Mouse (Mus musculus) forebrain, embryonic 12.5 days (tissue): ENCODE data around the gene Tagln2. TPM values are rescaled to one million over a fixed set of nuclear protein-coding genes. Genes with fewer than 3 reads are reported as not detected.

Experiments used
- ATAC-seq: fragments of 200-750 bp; cut with Nextera tagmentation; 2 replicates; pipeline ENCODE4 v1.8.0; 2017; ENCODE audit warnings: moderate TSS enrichment; ENCODE audit not compliant: low FRiP score
- H3K27ac ChIP-seq: fragments of 300-500 bp; sonication (generic); 2 replicates; pipeline ENCODE4 v1.5.1; 2016; ENCODE audit warnings: mild to moderate bottlenecking
- H3K27me3 ChIP-seq: fragments of 300-500 bp; sonication (generic); 2 replicates; pipeline ENCODE4 v1.6.1; 2016; ENCODE audit warnings: mild to moderate bottlenecking
- H3K36me3 ChIP-seq: fragments of 300-500 bp; sonication (generic); replicated peaks from 2 replicates; pipeline ENCODE4 v1.6.1; 2016; ENCODE audit warnings: mild to moderate bottlenecking
- H3K4me1 ChIP-seq: fragments of 300-500 bp; sonication (generic); 2 replicates; pipeline ENCODE4 v1.6.1; 2016
- H3K4me2 ChIP-seq: fragments of 300-500 bp; sonication (generic); 2 replicates; pipeline ENCODE4 v1.6.1; 2016; ENCODE audit warnings: mild to moderate bottlenecking, moderate library complexity
- H3K4me3 ChIP-seq: fragments of 300-500 bp; sonication (generic); replicated peaks from 2 replicates; pipeline ENCODE4 v1.5.1; 2016; ENCODE audit warnings: mild to moderate bottlenecking
- H3K9ac ChIP-seq: fragments of 300-500 bp; sonication (generic); 2 replicates; pipeline ENCODE4 v1.6.1; 2016; ENCODE audit warnings: mild to moderate bottlenecking
- H3K9me3 ChIP-seq: fragments of 300-500 bp; sonication (generic); 2 replicates; pipeline ENCODE4 v1.6.1; 2016
- WGBS: fragments of 180-500 bp; shearing (Covaris S2); methylation state at CpG from one replicate; pipeline ENCODE4 v1.1.7; 2016; 5-methylcytosine and 5-hydroxymethylcytosine counted together
- polyA plus RNA-seq: library from polyadenylated mRNA; unstranded; fragments of >200 nt; fragmentation: Nextera tagmentation; extraction: Ambion mirVana; gene quantifications from 2 replicates; pipeline ENCODE4 v1.2.1, GENCODE M21; 2016

The Tagln2 gene
- polyA plus RNA-seq, 1 experiment from 2014 or later, result 40.0 TPM

DNA sequence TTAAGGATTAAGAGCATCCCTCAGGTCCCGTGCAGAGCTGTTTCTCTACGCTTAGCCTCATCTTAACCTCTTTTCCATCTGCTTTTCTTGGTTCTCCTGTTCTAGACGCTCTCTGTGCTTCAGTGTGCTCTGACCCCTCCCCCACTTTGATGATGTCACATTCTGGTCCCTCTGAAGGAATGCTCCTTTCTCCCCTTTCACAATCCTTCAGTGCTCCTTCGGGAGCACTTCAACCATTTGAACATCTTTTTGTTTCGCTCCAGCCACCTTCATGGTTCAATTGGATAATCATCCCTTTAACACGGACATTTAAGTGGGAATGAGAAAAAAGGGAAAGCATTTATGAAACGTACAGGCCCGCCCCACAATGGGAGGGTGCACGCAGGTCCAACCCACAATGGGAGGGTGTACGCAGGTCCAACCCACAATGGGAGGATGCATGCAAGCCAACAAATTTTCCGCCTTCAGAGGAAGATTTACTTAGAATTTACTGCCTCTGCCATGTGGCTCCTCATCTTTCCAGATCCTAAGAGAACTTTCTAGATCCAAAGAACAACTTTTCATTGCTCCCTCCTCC is 31.5 kb upstream of the Tagln2 start:
- no peak overlapping the region for H3K4me2 ChIP-seq
- no peak overlapping the region for H3K27ac ChIP-seq
- H3K4me3 ChIP-seq, result no peak overlapping the region
- ATAC-seq, result no peak
- H3K4me1 ChIP-seq, result no peaks in the 10 kb centered on the region
- H3K27me3 ChIP-seq, result no peaks in the 10 kb centered on the region
- no peaks in the 10 kb centered on the region for H3K9me3 ChIP-seq
- H3K36me3 ChIP-seq, result no peaks in the 10 kb centered on the region
- WGBS, result 73% methylated on average over 11 of the region's 11 CpGs
- no peak overlapping the region for H3K9ac ChIP-seq

DNA sequence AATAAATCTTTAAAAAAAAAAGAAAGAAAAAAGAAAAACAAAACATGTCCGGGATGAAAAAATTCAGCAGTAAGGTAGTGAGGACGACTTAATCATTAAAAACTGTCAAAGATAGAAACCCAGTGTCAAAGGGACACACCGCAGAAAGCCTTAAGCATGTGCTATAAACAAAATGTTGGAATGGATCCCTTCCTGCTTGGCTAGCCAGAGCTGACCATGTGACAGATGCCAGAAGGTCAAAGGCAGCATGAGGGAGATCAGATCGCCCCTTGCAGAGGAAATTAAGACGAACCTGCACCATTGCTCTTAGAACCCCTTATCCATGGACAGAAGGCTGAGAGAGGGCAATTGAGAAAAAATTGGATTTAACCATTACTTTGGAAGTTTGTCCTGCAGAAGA is 30.5 kb upstream of the Tagln2 start:
- no peak overlapping the region for H3K9ac ChIP-seq
- ATAC-seq, result no peak
- no peak overlapping the region for H3K4me3 ChIP-seq
- H3K27me3 ChIP-seq, result no peaks in the 10 kb centered on the region
- H3K36me3 ChIP-seq, result no peaks in the 10 kb centered on the region
- H3K27ac ChIP-seq, result no peak overlapping the region
- H3K4me1 ChIP-seq, result no peaks in the 10 kb centered on the region
- no peak overlapping the region for H3K4me2 ChIP-seq
- H3K9me3 ChIP-seq, result no peaks in the 10 kb centered on the region
- WGBS, result 88% methylated on average over 5 of the region's 5 CpGs

DNA sequence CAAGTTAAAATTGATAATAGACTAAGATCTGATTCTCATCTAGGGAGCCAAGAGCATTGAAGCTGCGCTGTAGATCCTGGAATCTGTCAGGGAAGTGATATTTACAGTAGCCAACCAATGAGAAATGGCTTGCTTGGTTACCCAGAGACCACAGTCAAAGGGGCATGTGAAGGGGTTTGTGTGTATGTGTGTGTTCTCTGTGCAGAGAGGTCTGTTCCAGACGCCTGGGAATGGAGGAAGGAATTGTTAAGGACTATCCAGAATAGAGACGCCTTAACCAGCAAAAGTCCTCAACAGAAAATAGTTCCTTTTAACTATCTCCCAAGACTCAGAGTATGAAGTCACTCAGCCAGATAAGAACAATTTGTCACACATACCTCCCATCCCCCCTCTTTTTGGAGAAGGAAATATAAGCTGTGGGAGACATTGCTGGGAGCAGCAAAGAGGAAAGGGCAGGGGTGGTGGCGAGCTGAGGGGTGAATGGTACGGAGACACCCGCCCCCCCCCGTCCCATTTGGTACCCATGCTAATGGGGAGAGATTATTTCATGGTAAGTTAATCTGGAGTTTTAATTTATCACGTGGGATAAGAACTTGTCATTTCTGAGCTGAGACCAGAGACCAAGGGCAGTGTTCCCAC is 29.9 kb upstream of the Tagln2 start:
- Histone ChIP-seq H3K27ac (no peak overlapping the region), H3K9me3 (no peaks in the 10 kb centered on the region), H3K36me3 (no peaks in the 10 kb centered on the region), H3K4me3 (no peak overlapping the region), H3K4me1 (no peaks in the 10 kb centered on the region), H3K27me3 (no peaks in the 10 kb centered on the region), H3K9ac (no peak overlapping the region), H3K4me2 (no peak overlapping the region)
- WGBS, result 82% methylated on average over 8 of the region's 8 CpGs
- ATAC-seq, result no peak

DNA sequence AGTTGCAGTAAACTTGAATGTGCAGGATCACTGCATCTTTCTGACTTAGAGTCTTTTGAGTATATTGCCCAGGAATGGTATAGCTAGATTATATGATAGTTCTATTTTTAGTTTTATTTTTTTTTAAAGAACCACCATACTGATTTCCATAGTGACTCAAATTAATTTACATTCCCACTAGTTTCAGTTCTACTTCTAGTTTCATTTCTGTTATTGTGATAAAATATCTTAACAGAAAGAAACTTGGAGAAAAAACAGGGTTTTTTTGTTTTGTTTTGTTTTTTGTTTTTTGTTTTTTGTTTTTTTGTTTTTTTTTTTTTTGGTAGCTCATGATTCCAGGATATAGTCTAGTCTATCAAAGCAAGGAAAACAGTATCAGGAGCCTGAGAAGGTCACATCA is 26.9 kb upstream of the Tagln2 start:
- Histone ChIP-seq H3K36me3 (no peaks in the 10 kb centered on the region), H3K4me2 (no peak overlapping the region), H3K27me3 (no peaks in the 10 kb centered on the region), H3K4me3 (no peak overlapping the region), H3K27ac (no peak overlapping the region), H3K9me3 (no peaks in the 10 kb centered on the region), H3K9ac (no peak overlapping the region), H3K4me1 (no peaks in the 10 kb centered on the region)
- ATAC-seq, result no peak

DNA sequence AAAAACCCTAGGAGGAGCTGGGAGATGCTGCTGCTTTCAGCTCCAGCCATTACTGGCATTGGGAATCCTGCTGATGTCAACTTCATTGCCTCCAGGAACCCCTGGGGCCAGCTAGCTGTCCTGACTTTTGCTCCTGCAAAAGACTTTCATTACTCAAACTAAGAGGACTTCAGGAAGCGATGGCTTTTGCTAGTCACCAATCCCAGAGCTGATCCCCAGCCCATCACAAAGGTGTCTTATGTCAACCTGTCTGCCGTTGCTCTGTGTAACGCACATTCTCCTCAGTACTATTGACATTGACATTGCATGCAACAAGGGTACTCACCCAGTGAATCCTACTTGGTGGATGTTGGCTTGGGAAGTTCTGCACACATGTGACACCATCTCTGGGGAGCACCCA is 25.7 kb upstream of the Tagln2 start:
- no peak overlapping the region for H3K27ac ChIP-seq
- H3K4me3 ChIP-seq, result no peak overlapping the region
- no peaks in the 10 kb centered on the region; the same call in 1 of the 2 replicates for H3K27me3 ChIP-seq
- ATAC-seq, result no peak
- H3K9ac ChIP-seq, result no peak overlapping the region
- WGBS, result 90% methylated on average over 3 of the region's 3 CpGs
- H3K36me3 ChIP-seq, result no peaks in the 10 kb centered on the region
- no peak overlapping the region for H3K4me2 ChIP-seq
- no peaks in the 10 kb centered on the region for H3K4me1 ChIP-seq
- H3K9me3 ChIP-seq, result no peaks in the 10 kb centered on the region

DNA sequence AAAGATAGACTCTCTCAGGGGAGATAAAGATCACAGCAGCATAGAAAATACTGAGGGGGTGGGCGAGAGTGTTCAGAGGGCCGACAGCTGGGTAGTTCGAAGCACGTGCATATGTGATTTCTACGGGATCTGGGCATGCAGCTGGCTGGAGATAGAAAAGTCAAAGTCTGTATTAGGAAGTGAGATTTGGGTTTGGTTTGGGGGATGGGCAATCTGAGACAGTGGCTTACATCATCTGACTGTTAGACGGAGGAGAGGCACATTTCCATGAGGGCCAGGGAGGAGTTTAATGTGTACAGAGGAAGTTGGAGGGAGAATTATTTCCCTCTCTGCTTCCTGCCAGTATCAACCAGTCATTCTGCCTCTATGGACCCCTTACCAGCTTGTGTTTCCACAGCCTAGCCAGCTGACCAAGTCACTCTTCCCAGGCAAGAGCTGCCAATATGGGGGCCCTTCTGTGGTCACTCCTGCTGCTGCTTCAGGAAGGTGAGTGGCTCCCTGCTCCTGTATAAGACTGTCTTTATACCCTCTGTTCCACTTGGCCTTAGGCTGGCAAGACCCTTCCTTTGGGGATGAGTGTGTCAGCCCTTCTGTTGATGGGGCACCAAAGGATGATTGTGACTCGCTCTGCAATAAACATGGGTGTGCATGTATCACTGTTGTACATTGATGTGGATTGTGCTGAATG is 24.6 kb upstream of the Tagln2 start, which contains the start of gene Slamf9:
TSS of gene Slamf9 (plus strand) at position 305 of the 688 bp plus-strand sequence.
- Histone ChIP-seq H3K4me3 (no peak within 1 kb of the TSS), H3K4me2 (no peak within 1 kb of the TSS), H3K27me3 (peaks cover 4% of the 10 kb centered on the region; the same call in 1 of the 2 replicates), H3K27ac (no peak within 1 kb of the TSS), H3K4me1 (no peaks in the 10 kb centered on the region), H3K9ac (no peak within 1 kb of the TSS), H3K9me3 (no peaks in the 10 kb centered on the region), H3K36me3 (no peaks in the 10 kb centered on the region)
- ATAC-seq, result no peak
- WGBS, result 82% methylated on average over 7 of the region's 7 CpGs

DNA sequence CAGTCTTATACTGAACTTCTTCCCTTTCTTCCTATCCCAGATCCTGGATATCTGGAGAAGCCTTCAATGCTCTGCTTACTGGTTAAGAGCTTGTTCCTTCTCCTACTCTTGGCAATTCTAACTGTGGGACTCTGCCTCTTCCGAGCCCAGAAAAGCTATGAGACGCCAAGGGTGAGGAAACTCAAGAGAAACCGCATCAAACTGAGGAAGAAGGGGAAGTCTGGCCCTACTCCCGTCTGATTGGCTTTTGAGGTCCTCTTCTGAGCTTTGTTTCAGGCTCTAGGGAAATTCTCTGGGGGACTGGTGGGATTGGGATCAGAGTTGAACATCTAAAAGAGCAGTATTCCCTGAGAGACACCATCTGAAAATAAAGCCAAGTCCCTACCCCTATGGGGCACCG is 21.8 kb upstream of the Tagln2 start:
- no peak overlapping the region for H3K4me2 ChIP-seq
- no peak for ATAC-seq
- H3K27me3 ChIP-seq, result peaks cover 13% of the 10 kb centered on the region; the same call in 1 of the 2 replicates
- peaks cover 9% of the 10 kb centered on the region for H3K4me1 ChIP-seq
- no peak overlapping the region for H3K9ac ChIP-seq
- no peaks in the 10 kb centered on the region for H3K36me3 ChIP-seq
- WGBS, result 80% methylated on average over 5 of the region's 5 CpGs
- H3K9me3 ChIP-seq, result no peaks in the 10 kb centered on the region
- no peak overlapping the region for H3K27ac ChIP-seq
- no peak overlapping the region for H3K4me3 ChIP-seq

DNA sequence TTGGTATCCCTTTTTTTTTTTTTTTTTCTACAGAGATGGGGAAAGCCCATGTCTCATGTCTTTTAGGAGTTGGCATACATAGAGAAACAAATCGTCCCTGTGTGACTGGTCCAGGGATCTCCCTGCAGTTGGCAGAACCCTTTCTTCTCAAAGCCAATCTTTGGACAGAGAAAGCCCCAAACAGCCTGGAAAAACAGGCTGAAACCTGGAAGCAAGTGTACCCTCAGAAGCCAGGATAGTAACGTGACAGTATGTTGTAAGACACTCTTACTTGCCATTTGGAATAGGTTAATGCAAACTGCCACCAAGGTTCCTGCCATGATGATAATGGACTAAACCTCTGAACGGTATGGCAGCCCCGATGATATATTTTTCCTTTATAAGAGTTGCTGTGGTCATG is 19.5 kb upstream of the Tagln2 start:
- H3K27ac ChIP-seq, result no peak overlapping the region
- no peak overlapping the region for H3K4me3 ChIP-seq
- no peak overlapping the region for H3K9ac ChIP-seq
- H3K9me3 ChIP-seq, result no peaks in the 10 kb centered on the region
- H3K36me3 ChIP-seq, result no peaks in the 10 kb centered on the region
- no peak overlapping the region for H3K4me2 ChIP-seq
- WGBS, result 90% methylated on average over 4 of the region's 4 CpGs
- peaks cover 33% of the 10 kb centered on the region for H3K4me1 ChIP-seq
- no peak for ATAC-seq
- peaks cover 13% of the 10 kb centered on the region; the same call in 1 of the 2 replicates for H3K27me3 ChIP-seq

DNA sequence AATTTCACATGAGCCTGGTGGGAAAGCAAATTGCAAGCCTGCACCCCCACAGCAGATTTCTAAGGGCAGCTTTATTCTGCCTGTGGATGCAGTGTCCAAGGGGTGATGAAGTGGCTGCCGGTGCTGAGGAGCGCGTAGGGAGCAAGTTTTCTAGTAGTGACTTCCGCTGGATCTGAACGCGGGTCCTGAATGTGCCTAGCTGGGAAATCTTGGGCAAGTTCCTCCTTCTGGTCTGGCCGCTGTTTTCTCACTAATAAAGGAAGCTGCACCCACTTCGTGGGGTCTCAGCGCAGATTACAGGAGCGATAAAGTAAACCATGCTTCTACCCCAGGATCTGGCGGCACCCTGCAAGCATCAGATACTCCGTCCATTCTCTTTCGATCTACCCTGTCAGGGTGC is 18.7 kb upstream of the Tagln2 start:
- Histone ChIP-seq H3K9me3 (no peaks in the 10 kb centered on the region), H3K36me3 (no peaks in the 10 kb centered on the region), H3K27me3 (peaks cover 13% of the 10 kb centered on the region; the same call in 1 of the 2 replicates), H3K4me1 (peaks cover 40% of the 10 kb centered on the region), H3K4me3 (peak overlapping the region; percentile 61), H3K9ac (peak overlapping the region; percentile 54), H3K4me2 (peak overlapping the region; percentile 91), H3K27ac (no peak overlapping the region)
- ATAC-seq, result no peak
- 17% methylated on average over 13 of the region's 13 CpGs for WGBS

DNA sequence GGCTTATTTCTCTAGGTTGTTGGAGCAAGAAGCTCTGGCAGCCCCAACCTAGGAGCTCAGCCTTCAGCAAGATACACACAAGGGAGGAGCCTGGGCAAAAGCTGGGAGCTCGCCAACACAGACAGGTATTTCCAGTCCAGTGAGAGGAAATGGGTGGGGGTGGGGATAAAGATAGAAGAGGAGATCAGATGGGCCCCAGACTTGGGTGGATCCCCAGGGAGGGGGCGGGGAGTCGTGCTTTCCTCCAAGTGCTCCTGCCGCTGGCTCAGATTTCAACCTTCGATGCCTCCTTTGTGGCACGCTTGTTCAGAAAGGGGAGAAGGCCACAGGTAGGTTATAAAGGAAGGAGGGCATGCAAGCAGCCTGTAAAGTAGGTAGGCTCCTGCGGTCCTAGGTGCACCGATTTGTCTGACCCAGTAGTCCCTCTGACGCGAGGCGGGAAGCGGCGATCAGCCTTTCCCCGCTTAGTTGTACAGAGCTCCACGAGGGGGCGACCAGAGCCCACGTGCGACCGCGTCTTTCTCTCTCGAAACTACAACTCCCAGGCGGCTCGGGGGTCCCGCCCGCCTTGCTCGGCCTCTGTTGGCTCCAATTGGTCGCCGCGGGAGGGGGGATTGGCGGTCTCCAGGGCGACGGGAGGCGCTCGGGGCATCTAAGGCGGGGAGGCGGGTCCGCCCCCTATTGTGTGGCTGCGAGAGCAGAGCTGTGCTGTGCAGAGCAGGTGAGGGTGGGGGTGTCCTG is 18.1 kb upstream of the Tagln2 start, which contains the start of gene Igsf9:
TSS of gene Igsf9 (plus strand) at position 249 of the 741 bp plus-strand sequence.
- H3K4me1 ChIP-seq, result peaks cover 46% of the 10 kb centered on the region
- H3K4me3 ChIP-seq, result peak within 1 kb of the TSS; percentile 61
- peaks cover 13% of the 10 kb centered on the region; the same call in 1 of the 2 replicates for H3K27me3 ChIP-seq
- H3K4me2 ChIP-seq, result peak within 1 kb of the TSS; percentile 91
- ATAC-seq, result peak; percentile 93
- WGBS, result under 1% methylated on average over 38 of the region's 38 CpGs
- H3K9me3 ChIP-seq, result no peaks in the 10 kb centered on the region
- H3K27ac ChIP-seq, result peak within 1 kb of the TSS; percentile 82
- H3K36me3 ChIP-seq, result 0 out of 2 replicates have a peak, but pooled peaks cover 1% of the 10 kb centered on the region
- peak within 1 kb of the TSS; percentile 80 for H3K9ac ChIP-seq

DNA sequence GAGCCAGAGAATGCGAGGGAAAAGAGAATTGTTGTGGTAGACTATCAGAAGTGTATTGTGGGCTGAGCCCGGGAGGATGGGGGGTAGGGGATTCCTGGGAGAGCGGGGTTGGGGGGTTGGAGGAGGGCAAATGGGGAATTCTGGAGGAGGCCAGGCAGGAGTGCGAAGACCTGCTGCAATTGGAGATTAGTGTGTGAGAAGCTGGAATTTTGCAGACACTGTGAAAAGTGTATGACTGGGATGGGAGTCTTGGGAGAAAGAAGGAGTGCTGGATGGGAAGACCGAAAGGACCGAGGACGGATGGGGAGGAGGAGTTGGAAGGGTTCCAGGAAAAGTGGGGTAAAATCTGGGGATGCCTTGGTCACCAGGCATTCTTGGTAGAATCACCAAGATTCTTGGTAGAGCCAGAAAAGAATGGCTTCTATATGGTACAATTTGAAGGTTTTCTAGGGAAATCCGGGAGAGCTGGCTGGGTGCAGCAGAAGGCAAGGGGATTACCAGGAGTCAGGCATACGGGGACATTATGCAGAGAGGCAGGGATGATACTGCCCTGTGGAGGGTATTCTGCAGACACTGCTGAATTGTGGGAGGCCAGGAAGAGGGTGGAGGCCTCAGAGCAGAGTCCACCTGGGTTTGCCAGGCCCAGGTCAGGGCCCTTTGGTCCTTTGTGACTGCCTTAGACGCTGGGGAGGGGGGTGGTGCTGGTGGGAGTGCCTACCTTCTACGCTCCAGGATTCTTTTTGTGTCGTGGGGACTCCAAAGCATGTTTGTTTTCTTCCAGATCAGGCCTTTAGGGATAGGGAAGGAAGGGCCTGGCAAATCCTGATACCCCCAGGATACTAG is 17.1 kb upstream of the Tagln2 start:
- H3K4me1 ChIP-seq, result peaks cover 57% of the 10 kb centered on the region
- peak overlapping the region; percentile 82 for H3K27ac ChIP-seq
- H3K4me2 ChIP-seq, result peak overlapping the region; percentile 91
- H3K9ac ChIP-seq, result peak overlapping the region; percentile 80
- 1% methylated on average over 12 of the region's 12 CpGs for WGBS
- H3K9me3 ChIP-seq, result no peaks in the 10 kb centered on the region
- H3K27me3 ChIP-seq, result peaks cover 13% of the 10 kb centered on the region; the same call in 1 of the 2 replicates
- H3K4me3 ChIP-seq, result peak overlapping the region; percentile 61
- H3K36me3 ChIP-seq, result peaks cover 11% of the 10 kb centered on the region; the same call in 1 of the 2 replicates
- ATAC-seq, result peak; percentile 11
